Mouse (Mus musculus) urinary bladder, postnatal 4 days (tissue): ENCODE measurements around the gene Tcf3.

ENCODE experiments used
- DNase-seq, 2 experiments: peaks; one replicate each; pipeline ENCODE4 v3.0.0; 2021 to 2022; ENCODE audit warnings: low spot score in 2 of 2

The Tcf3 gene

DNA sequence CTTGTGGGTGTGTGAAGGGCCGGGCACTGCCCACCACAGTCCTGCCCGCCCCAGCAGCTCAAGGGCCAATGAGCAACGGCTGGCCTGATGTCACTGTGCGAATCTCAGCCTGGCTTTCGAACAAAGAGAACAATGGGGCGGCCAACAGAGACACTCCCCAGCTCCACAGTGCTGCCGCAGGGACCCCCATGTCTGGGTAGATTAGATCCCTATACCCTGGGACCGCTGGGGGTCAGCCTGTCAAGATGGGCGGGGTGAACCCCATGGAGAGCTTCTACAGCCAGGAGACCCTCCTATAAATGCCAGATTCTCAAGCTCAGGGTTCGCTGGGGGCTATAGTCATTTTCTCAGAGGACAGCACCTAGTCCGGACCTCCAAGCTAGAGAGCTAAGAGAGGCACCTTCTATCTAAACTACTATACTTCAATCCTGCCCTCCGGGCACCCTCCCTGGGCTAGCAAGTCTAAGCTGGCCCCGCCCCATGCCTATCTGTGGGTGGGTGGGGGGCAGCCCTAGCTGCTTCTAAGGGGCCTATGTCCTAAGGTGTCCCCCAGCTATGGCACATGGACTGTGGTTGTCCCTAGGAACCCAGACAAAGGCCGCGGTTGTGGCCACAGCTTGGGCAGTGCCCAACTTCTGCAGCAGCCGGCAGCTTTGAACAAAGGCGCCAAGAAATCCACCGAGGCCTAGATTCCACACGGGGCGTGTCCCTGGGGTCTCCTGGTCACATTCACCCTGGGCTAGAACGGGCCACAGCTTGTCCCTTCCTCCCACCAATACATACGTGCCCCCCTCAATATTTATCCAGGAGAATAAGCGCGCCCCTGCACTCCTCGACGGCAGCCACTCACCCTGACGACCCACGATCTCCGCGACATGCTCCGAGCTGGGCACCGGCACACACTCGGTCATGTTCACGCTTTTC, 47.4 kb downstream of the Tcf3 start:
- no peak for DNase-seq

DNA sequence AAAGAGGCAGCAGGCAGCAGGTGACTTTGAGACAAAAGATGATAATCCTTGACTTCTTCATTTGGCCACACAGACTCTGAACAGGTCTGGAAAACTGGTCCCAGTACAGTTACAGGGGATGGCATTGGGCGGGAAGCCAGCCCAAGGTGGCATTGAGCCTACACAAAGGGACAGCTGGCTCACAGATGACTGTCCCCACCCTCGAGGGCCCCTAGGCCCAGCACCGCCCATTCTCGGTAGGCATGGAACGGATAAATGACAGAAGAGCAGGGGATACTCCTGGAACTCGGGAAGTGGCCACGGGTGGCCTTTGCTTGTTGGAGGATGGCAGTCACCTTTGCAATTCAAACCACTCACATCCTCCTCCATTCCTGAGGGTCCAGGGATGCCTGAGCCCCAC, 48.1 kb downstream of the Tcf3 start:
- no peak for DNase-seq

DNA sequence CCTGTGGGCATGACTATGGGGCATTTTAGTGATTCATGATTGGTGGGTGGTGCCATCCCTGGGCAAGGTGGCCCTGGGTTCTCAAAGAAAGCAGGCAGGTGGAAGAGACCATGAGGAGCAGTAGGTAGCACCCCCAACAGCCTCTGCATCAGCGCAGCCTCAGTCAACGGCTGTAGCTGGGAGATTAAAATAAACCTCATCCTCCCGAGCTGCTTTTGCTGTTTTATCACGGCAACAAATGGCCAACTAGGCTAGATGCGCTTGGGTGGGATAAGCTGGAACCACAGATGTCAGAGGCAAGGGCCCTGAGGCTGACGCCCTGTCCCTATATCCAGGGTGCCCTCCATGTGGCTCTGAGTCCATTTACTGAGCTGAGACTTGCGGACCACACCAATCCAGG, 48.7 kb downstream of the Tcf3 start:
- DNase-seq, result no peak

DNA sequence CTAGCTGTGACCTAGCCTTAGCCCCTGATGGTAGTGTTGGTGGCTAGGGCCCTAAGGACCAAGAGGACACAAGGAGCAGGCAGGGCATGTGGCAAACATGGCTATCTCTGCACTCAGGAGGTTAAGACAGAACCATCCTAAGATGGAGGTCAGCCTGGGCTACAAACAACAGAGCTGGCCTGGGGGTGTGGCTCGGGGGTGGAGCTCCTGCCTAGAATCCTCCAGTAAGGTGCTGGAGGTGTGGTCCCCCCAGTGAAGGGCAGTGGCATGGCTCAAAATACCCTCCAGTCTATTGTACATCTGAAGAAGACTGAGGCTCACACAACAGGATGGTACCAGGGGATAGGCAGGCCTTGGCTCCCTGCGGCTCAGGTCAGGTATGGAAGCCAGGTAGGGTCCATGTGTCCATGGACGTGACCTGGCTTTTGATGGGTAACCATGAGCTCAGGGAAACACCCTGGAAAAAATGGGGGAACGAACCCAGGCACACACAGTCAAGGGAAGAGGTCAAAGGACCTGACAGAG, 49.3 kb downstream of the Tcf3 start:
- no peak for DNase-seq

DNA sequence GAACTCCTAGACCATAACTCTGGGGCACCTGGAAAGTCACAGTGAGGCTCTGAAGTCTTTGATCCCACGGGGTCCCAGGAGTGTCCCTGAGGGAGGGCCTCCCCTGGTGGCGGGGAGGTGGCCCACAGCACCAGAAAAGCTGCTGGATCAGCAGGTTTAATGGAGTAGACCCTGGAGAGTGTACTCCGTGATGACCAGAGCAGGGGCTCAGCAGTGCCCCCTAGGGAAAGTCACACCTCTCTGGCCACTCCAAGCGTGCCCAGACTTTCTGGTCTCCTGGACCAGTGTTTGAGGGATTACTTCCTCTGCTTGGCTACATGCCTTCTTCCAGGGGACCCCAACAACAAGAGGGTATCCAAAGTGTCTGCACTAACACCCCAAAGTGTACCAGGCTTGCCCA, 50.0 kb downstream of the Tcf3 start:
- no peak for DNase-seq

DNA sequence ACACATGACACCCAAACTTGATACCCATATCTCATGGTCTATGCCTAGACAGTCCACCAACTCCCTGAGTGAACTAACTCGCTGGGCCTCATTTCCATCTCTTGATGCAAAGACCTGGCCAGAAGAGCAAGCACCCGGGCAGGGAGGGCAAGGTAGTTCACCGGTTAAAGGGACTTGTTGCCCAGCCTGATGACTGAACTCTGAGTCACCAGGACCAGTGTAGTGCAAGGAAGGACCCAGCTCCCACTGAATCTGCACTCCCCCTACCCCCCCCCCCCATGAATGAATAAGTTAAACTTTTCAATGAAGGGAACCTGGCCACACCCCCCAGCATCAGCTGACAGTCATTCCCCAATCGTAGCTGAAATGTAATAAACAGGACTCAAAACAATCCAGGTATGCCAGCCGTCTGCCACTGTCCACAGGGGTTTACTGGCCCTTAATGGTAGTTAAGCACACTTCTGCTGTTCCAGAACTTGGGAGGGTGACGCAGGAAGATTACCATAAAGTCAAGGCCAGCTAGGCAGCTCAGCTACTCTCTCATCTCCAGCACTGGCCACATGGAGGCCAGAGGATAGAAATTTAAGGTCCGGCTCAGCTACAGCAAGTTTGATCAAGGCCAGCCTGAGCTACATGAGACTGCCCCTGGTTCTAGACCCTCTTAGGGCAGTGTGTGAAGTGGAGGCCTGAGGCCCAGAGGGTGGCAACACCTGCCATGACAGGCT, 50.6 kb downstream of the Tcf3 start:
- no peak for DNase-seq

DNA sequence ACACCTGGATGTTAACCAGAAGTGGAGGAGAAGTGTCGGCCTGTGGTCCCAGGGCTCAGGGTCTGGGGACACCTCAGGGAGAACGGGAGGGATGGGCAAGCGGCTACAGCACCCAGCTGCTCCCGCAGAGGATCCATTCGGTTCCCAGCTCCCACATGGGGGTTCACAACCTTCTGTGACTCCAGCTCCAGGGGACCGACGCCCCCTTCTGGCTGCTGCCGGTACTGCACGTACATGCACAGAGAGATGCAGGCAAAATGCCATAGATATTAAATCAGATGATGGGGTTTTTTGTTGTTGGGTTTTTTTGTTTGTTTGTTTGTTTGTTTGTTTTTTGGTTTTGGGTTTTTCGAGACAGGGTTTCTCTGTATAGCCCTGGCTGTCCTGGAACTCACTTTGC, 55.7 kb downstream of the Tcf3 start:
- no peak for DNase-seq

DNA sequence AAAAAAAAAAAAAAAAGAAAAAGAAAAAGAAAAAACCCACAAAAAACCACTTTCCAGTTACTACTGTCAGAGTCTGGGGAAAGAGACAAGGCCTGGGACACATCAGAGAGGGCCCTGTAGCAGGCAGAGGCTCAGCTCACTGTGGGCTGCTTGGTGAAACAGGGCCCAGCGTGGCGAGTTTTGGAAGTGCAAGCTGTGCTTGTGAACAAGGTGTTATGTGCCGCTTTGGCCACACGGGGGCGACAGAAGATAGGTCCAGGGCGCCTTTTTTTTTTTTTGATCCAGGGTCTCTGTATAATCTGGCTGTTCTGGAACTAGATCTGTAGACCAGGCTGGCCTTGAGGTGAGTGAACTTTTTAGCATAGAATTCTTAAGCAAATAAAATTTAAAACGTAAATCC, 57.3 kb downstream of the Tcf3 start:
- peak; percentile 84 to 96 for DNase-seq

DNA sequence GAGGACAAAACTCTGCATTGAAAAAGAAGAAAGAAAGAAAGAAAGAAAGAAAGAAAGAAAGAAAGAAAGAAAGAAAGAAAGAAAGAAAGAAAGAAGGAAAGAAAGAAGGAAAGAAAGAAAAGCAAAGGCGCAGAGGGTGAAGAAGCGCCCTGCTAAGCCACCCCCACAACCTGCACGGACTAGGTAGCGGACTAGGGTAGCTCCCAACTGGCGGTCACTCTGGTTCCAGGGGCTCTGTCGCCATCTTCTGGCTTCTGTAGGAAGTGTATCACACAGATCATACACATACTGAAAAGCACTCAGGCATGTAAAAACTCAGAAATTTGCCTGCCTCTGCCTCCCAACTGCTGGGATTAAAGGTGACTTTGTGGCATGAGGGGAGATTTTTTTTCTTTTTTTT, 59.4 kb downstream of the Tcf3 start:
- DNase-seq, result peak in 1 of 2 experiments; percentile 83

DNA sequence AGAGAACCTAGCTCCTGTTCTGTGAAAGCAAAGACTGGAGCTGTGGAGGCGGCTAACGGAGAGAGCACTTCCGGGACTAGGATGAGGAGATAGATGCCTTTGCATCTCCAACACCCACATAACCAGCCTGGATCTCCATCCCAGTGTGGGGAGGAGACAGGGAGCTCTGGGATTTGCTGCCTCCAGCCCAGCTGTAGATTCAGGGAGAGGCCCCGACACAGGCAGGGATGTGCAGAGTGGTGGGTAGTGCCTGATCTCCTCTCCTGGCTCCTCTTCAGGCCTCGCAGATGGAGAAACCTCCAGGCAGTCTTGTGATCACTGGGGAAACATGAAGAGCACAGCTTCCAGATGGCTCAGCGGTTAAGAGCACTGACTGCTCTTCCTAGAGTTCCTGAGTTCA, 60.7 kb downstream of the Tcf3 start:
- DNase-seq, result no peak

DNA sequence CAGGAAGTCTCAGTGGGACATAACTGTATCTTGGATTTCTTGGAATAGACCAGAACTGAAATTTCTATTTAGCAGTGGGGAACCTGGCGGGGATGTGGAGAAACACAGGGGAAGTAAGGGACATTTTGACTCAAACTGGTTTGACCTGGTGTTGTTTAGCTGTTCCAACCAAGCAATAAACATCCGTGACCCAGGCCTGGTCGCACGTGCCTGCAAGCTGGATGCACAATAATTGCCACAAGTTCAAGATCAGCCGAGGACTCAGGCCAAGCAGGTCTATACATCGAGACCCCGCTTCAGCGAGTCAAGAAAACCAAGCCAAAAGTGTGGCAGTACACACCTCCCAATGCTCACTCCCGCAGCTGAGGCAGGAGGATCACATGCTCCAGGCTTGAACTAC, 61.5 kb downstream of the Tcf3 start:
- no peak for DNase-seq

DNA sequence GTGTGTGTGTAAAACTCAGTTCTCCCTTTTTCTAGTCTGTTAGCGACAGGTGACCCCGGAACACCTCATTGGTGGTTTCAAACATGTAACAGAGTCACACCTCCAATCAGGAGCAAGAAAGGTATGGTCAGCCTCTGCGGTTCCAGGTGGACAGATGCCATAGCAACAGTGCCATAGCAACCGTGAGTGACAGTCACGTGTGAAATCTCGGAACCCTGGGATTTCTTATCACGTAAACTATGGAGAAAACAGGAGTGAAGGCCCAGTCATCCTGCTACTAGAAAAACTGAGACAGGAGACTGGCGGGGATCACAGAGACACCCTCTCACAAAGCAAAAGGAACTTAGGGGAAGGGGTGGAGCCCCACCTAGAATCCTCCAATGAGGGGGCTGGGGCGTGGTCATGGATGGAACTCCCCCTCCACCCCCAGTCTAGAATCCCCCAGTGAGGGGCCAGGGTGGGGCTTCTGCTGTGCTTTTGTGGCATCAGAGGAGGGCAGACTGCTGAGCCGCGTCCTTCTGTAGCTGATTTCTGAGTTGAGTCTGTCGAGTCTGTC, 62.0 kb downstream of the Tcf3 start:
- no peak for DNase-seq

DNA sequence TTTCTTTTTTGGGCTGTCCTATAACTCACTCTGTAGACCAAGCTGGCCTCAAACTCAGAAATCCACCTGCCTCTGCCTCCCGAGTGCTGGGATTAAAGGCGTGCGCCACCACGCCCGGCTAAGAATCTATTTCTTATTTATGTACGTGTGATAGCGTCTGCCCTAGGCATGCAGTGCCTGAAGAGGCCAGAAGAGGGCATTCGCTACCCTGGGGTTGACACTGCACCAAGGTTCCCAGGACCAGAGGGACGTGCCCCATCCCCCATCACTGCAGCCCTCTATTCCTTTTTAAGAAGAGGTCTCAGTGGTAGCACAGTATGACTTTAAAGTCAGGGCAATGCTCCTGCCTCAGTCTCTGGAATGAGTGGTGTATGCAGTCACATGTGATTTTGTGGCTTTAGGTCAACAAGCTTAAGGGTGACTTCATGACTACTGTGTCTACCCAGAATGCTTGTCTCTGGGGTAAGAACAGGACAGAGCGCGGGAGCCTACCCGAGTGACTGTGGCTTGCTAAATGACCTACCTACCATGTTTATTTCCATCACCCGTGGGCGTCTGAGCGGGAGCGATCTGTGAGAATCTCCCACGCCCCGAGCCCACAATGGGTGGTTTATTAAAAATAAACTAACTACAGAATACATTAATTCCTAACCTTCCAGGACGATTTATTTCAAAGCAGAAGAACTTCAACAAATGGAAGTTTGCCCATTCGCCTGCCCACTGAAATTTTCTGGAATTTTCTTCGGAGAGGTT, 63.3 kb downstream of the Tcf3 start:
- no peak for DNase-seq

DNA sequence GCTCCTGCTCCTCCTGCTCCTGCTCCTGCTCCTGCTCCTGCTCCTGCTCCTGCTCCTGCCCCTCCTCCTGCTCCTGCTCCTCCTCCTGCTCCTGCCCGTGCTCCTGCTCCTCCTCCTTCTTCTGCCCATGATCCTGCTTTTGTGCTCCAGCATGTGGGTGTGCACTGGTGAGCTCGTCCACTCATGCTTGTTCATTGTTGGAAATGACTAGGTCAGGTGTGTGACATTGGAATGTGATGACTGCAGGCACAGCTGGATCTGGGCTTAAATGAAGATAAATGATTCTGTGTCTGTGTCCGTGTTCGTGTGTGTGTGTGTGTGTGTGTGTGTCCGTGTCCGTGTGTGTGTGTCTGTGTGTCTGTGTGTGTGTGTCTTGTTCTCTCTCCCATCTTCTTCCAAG, 65.1 kb downstream of the Tcf3 start:
- DNase-seq, result no peak

DNA sequence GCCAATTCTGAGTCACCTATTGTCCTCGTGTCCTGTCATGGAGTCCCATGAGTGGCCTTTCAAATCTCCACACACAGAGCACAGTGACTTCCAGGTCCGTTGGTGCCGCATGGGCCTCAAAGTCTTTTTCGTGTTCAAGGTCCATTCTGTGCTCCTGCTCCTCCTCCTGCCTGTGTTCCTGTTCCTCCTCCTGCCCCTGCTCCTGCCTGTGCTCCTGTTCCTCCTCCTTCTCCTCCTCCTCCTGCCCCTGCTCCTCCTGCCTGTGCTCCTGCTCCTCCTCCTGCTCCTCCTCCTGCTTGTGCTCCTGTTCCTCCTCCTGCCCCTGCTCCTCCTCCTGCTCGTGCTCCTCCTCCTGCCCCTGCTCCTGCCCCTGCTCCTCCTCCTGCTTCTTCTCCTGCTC, 65.5 kb downstream of the Tcf3 start:
- DNase-seq, result no peak

DNA sequence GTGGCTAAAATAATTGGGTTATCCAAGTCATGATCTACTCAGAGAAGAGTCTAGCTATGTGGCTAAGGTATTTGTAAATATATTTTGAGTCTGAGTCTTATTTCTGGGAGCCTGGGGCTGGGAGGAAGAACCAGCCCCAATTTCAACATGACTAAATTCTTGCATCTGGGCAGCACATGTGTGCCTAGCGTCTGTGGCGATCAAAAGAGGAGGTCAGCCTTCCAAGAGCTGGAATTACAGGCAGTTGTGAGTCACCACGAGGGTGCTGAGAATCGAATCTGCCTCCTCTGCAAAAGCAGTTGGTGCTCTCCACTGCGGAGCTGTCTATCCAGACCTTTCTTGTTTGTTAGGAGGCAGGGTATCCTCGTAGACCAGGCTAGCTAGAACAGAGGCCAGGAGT, 67.7 kb downstream of the Tcf3 start:
- no peak for DNase-seq

DNA sequence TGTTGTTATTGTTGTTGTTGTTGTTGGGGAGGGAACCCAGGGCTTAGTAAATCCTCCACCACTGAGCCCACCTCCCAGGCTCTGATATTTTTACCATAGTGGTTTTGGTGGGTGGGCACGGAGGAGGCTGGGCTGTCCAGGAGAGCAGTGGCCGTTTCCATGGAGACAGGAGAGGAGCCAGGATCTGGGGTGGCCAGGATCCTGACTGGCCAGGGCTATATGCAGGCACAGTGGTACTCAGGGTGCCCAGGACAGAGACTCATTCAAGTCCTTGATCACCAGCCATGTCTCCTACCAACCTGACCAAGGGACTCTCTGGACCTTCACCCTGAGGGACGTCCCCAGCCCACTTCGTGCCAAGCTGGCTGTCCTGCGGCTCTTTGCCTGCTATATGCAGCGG, 69.7 kb downstream of the Tcf3 start:
- no peak for DNase-seq
